Mouse (Mus musculus) hematopoietic stem cell, adult 5-6 weeks (primary cell): Measurements from ENCODE around the gene Hgfac. TPM values are rescaled to one million over a fixed set of nuclear protein-coding genes. Genes with fewer than 3 reads are reported as not detected.

ENCODE experiments used
- ATAC-seq, 2 experiments: fragments of 125-278 bp in 1 of 2; replicated peaks in 1 of 2; 2 replicates each; pipeline ENCODE4 v1.8.0; 2016 to 2017; ENCODE audit warnings: inconsistent platforms in 2 of 2, mild to moderate bottlenecking in 2 of 2, moderate number of reproducible peaks in 2 of 2, low read depth in 1 of 2, moderate TSS enrichment in 1 of 2; ENCODE audit not compliant: low FRiP score in 2 of 2, poor library complexity in 2 of 2, severe bottlenecking in 2 of 2, insufficient read depth in 1 of 2, low TSS enrichment in 1 of 2
- total RNA-seq: library from RNA; stranded (forward); fragments of 172-1452, 232-1000 nt; gene quantifications from 2 replicates; pipeline ENCODE4 v1.2.3, GENCODE M21; 2017

Gene Hgfac
- total RNA-seq, 1 experiment from 2014 or later: 6.1 TPM

GRCm38 (mm10) chr5:35071855-35072254, 30.5 kb downstream of the Hgfac start:
- ATAC-seq: no peak

GRCm38 (mm10) chr5:35073235-35073634, 31.9 kb downstream of the Hgfac start:
- no peak for ATAC-seq

DNA sequence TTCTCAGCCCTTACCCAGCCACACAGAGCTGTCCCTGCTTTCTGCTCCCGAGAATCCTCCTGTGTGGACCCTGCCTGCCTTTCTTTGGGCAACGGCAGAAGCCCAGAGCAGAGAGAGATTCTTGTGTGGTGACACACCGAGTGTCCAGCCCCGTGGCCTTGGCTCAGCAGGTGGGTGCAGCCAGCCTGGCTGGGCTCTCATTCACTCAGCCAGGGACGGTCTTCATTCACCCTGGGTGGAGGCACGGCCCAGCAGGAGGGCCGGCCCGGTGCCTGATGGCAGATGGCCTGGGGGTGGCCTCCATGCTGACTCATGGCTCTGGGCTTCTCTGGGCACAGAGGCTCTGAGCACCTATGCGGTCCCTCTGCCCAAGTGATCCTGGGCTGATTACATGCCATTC, 32.7 kb downstream of the Hgfac start:
- ATAC-seq: 0 out of 4 replicates have a peak, but pooled peaks of 1 of the 2 experiments have one; percentile 4

DNA sequence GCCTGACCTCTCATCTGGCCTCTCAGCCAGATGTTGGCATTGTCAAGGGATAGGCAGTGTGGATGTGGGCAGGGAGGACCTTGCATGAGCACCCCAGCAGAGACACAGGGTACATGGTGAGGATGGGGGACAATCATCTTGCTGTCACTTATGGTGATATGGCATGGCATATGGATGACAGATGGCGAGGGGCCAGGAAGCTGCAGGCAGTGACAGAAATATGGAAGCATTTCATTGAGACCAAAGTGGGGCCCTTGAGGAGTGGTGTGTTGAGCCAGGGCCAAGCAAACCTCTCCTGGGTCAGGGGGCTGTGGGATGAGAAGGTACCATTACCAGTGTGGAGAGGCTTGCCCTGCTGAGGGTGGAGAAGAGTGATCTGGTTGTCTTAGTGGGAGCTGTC, 35.1 kb downstream of the Hgfac start:
- no peak for ATAC-seq

GRCm38 (mm10) chr5:35079101-35079500, 37.8 kb downstream of the Hgfac start:
- no peak for ATAC-seq

DNA sequence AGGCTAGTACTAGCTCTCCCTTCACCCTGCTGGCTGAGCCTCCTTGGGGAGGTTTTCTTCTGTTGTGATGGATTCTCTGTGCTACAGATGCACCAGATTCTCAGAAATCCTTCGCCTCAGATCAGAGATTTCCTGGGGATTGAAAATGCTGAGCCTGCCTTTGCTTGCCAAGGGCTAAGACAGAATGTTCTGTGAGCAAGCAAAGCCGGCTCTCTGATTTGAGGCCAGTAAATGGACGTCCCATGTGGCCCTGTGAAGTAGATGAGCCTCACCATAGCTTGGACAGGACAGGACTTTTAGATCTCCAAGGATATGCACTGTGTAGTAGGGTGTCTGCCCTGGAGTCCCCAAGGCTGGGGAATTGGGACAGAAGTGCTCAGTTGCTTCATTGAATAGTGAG, 43.6 kb downstream of the Hgfac start:
- ATAC-seq: no peak

DNA sequence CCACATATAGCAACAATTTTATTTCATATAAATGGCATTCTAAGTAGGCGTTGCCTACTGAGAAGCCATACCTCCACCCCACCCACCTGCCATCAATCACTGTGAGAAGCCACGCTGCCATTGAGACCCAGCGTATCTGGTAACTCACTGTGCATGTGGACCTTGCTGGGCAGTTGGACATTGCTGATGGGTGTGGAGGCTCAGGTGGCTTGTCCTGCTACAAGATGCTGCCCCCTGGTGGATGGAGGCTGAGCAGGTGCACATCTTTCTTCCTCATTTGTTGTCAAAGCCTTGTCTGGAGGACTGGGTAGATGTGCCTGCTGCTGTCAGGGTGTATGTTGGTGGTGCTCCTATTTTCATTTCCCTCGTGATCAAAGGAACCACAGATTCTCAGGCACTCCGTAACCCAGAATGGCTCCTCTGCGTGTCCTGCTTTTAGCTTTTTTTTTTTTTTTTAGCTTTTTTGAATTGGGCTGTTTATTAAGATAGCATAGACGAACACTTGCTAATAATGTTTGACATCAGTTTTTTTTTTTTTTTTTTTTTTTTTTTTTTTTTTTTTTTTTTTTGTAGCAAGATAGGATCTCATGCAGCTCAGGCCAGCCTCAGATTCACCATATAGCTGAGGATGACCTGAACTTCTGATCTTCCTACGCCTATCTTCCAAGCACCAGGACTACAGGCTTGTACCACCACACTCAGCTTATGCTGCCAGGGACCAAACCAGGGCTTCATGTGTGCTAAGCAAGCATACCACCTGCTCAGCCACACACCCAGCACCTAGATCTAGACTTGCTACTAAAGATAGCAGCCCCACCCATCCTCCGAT, 47.7 kb downstream of the Hgfac start:
- ATAC-seq: peak; percentile 50 to 70; a peak in 3 of 4 replicates

DNA sequence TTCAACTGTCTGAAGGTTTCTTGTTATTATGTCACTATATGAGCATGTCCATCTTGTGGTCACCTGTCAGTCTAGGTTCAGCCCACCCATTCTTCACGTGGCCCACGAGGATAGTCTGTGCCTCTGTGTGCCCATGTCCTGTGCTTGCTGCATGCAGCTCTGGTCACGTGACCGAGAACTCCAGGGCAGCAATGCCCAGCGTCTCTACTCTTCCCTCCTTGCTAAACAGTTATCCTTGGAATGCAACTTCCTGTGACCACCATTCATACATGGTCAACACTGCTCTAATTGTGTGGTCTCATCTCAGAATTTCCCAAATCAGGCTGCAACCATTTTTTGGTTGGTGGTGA, 48.3 kb downstream of the Hgfac start:
- no peak for ATAC-seq

- ATAC-seq: no peak
Observed at GRCm38 (mm10) chr5:35091636-35092035, 50.3 kb downstream of the Hgfac start.

Other genes starting within 250 kb of the Hgfac start
- gene Msantd1, start 133.5 kb upstream of the Hgfac start, total RNA-seq: 1.8 and 4.6 TPM in 2 replicates
- 15.6 and 46.5 TPM in 2 replicates for gene Rgs12, start 92.1 kb upstream of the Hgfac start, total RNA-seq
- gene Dok7, start 15.3 kb downstream of the Hgfac start, total RNA-seq: 0.31 TPM in 1 of 2 replicates, not detected in the other
- 67.4 and 68.4 TPM in 2 replicates for gene Lrpap1, start 64.3 kb downstream of the Hgfac start, total RNA-seq
- gene Adra2c, start 236.8 kb downstream of the Hgfac start, total RNA-seq: not detected in 2 replicates